Mouse (Mus musculus): Measurements from ENCODE around the gene Ctnnal1.
A peak's percentile ranks its signal among the peaks of the same experiment; 100 is the strongest.

- TF ChIP-seq CTCF (IDR thresholded peaks at IDR 0.05; ENCODE audit: low read depth, low read length) (no peak), POLR2A (IDR thresholded peaks at IDR 0.05; ENCODE audit: insufficient read depth, low read length) (no peak), EP300 (IDR thresholded peaks at IDR 0.05; ENCODE audit: insufficient read depth, low read depth, low read length) (0 out of 2 replicates have a peak, but pooled peaks have one; percentile 33)
Observed at GRCm38 (mm10) chr4:56906926-56907325, 41.9 kb upstream of the Ctnnal1 start.

Data from ES-Bruce4 (cell line).